Mouse (Mus musculus) embryonic facial prominence, embryonic 15.5 days (tissue): ENCODE measurements around the gene Sf3a1. TPM values are rescaled to one million over a fixed set of nuclear protein-coding genes. Genes with fewer than 3 reads are reported as not detected.
"Not testable (repeated sequence)": the region's sequence is repeated elsewhere in the genome, so short reads cannot be mapped to it uniquely, and the experiment has no call there.

Experiments used
- ATAC-seq: fragments of 200-750 bp; cut with Nextera tagmentation; 2 replicates; pipeline ENCODE4 v1.8.0; 2017; ENCODE audit warnings: low read depth, moderate TSS enrichment; ENCODE audit not compliant: insufficient number of reproducible peaks, low FRiP score, low TSS enrichment
- H3K27ac ChIP-seq: fragments of 300-500 bp; sonication (generic); replicated peaks from 2 replicates; pipeline ENCODE4 v1.5.1; 2015; ENCODE audit warnings: mild to moderate bottlenecking, inconsistent platforms
- H3K27me3 ChIP-seq: fragments of 300-500 bp; sonication (generic); 2 replicates; pipeline ENCODE4 v1.6.1; 2015; ENCODE audit warnings: inconsistent platforms
- H3K36me3 ChIP-seq: fragments of 300-500 bp; sonication (generic); 2 replicates; pipeline ENCODE4 v1.6.1; 2015; ENCODE audit warnings: mild to moderate bottlenecking, inconsistent platforms
- H3K4me1 ChIP-seq: fragments of 300-500 bp; sonication (generic); 2 replicates; pipeline ENCODE4 v1.6.1; 2015; ENCODE audit warnings: inconsistent platforms
- H3K4me2 ChIP-seq: fragments of 300-500 bp; sonication (generic); replicated peaks from 2 replicates; pipeline ENCODE4 v1.6.1; 2015; ENCODE audit warnings: mild to moderate bottlenecking, inconsistent platforms
- H3K4me3 ChIP-seq: fragments of 300-500 bp; sonication (generic); replicated peaks from 2 replicates; pipeline ENCODE4 v1.5.1; 2015; ENCODE audit warnings: mild to moderate bottlenecking, inconsistent platforms
- H3K9ac ChIP-seq: fragments of 300-500 bp; sonication (generic); 2 replicates; pipeline ENCODE4 v1.6.1; 2015; ENCODE audit warnings: inconsistent platforms
- H3K9me3 ChIP-seq: fragments of 300-500 bp; sonication (generic); replicated peaks from 2 replicates; pipeline ENCODE4 v1.6.1; 2016; ENCODE audit warnings: inconsistent platforms
- WGBS: fragments of 180-500 bp; shearing (Covaris S2); methylation state at CpG from one replicate; pipeline ENCODE4 v1.1.7; 2015; 5-methylcytosine and 5-hydroxymethylcytosine counted together
- polyA plus RNA-seq: library from polyadenylated mRNA; unstranded; fragments of >200 nt; fragmentation: Nextera tagmentation; extraction: Ambion mirVana; gene quantifications from 2 replicates; pipeline ENCODE4 v1.2.1, GENCODE M21; 2015

Sf3a1 gene
- polyA plus RNA-seq, 1 experiment from 2014 or later, result 57.7 TPM

DNA sequence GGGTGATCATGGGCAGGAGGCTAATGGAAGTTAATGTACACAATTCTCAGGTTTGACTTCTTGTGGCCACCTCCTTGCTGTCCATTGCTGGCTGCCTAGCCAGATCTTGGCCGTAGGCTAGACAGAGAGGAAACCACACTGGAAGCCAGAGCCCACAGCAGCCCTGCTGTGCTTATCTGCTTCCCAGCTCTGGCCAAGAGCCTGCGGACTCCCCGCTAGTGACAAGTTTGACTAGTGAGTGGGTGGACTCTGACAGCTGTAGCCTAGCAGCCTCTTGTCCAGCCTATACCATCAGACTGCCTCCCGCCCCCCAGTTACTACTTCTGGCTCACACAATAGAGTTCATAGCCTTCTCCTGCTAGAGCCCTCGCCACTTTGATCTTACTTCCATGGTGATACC is 40.5 kb upstream of the Sf3a1 start:
- Histone ChIP-seq H3K4me3 (no peak overlapping the region), H3K27me3 (peaks cover 17% of the 10 kb centered on the region; the same call in 1 of the 2 replicates), H3K4me1 (peaks cover 26% of the 10 kb centered on the region), H3K27ac (no peak overlapping the region), H3K9me3 (no peaks in the 10 kb centered on the region), H3K36me3 (no peaks in the 10 kb centered on the region), H3K9ac (no peak overlapping the region), H3K4me2 (no peak overlapping the region)
- ATAC-seq, result no peak
- WGBS, result 83% methylated on average over 5 of the region's 5 CpGs

DNA sequence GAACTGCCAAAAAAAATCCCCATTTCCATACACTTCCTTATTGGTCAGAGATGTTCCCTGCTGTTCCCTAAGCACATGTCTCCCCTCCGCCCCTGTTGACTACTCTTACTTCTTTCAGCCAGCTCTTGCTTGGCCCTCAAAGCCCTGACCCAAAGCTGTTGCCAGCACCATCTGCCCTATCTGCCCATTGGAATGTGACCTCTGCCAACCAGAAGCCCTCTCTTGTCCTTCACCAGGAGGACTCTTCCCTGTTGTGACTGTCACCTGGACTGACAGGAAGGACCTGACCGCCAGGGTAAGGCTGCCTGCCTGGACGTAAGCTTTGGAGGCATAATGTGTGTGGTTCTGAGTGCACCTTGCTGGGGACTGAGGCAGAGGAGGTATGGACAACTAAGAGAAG is 38.5 kb upstream of the Sf3a1 start:
- H3K9me3 ChIP-seq, result no peaks in the 10 kb centered on the region; the same call in 1 of the 2 replicates
- H3K36me3 ChIP-seq, result no peaks in the 10 kb centered on the region
- H3K4me1 ChIP-seq, result peaks cover 21% of the 10 kb centered on the region
- H3K4me3 ChIP-seq, result no peak overlapping the region
- no peak overlapping the region for H3K9ac ChIP-seq
- ATAC-seq, result no peak
- H3K27me3 ChIP-seq, result peaks cover 17% of the 10 kb centered on the region; the same call in 1 of the 2 replicates
- H3K27ac ChIP-seq, result no peak overlapping the region
- H3K4me2 ChIP-seq, result no peak overlapping the region
- WGBS, result 75% methylated on average over 3 of the region's 3 CpGs

DNA sequence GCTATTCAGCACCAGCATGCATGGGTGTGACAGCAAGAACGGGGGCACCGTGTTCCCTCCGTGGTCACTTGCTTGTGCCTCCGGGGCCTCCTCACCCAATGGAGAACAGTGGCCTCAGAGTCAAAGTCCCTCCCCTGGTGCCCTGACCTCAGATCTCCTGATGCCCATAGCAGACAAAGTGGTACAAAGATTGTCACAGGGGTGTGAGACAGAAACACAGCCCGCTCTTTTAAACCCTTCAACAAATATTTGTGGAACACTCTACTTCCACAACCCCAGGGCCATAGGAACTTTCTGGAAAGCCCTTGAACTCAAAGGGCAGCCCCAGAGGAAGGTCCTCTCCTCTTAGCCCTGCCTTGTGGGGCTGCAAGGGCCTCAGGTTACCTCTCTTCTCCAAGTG is 37.9 kb upstream of the Sf3a1 start:
- no peaks in the 10 kb centered on the region; the same call in 1 of the 2 replicates for H3K9me3 ChIP-seq
- peaks cover 17% of the 10 kb centered on the region for H3K4me1 ChIP-seq
- no peaks in the 10 kb centered on the region for H3K36me3 ChIP-seq
- H3K27ac ChIP-seq, result no peak overlapping the region
- no peak overlapping the region for H3K9ac ChIP-seq
- no peak for ATAC-seq
- 81% methylated on average over 5 of the region's 5 CpGs for WGBS
- H3K4me2 ChIP-seq, result no peak overlapping the region
- peaks cover 17% of the 10 kb centered on the region; the same call in 1 of the 2 replicates for H3K27me3 ChIP-seq
- no peak overlapping the region for H3K4me3 ChIP-seq

DNA sequence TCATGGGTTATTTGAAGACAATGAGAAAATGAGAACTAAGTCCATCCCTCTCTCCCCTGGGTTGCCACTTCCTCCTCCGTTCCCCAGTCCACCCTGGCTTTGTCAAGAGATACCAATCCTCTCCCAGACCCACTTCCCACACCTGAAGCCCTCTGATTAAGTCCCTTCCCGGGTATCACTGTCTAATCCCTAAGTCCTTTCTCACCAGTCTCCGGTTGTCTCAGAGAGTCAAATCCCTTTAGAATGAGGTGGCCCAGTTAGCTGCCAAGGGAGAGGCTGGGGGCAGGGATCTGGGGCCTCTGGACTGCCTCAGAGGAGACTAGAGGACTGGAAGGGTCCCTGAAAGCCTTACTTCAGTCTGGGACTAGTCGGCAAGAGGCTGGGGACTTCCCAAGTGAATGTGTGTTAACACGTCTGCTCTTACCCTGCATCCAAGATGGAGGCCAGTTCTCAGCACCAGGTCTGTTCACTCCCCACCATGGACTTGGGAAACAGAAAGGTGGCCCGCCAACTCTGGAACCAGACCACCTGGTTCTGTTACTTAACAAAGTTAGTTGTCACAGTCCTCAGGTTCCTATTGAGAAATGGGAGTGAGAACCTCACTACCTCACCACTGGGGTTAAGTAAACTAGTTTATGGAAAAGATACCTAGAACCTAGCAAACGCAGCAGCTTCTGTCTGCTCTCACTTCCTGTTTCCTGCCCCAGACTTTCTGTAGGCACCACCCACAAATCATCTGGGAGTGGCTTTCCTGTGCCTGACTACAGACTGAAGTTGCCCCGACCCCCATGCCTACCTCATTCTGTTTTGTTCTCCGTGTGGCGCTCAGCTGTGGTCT is 37.2 kb upstream of the Sf3a1 start, which contains the start of gene Sec14l2:
TSS of gene Sec14l2 (minus strand) at position 674 of the 838 bp plus-strand sequence.
- Histone ChIP-seq H3K27ac (no peak within 1 kb of the TSS), H3K4me2 (no peak within 1 kb of the TSS), H3K9ac (no peak within 1 kb of the TSS), H3K27me3 (peaks cover 17% of the 10 kb centered on the region; the same call in 1 of the 2 replicates), H3K4me1 (peaks cover 11% of the 10 kb centered on the region), H3K36me3 (no peaks in the 10 kb centered on the region), H3K4me3 (no peak within 1 kb of the TSS), H3K9me3 (no peaks in the 10 kb centered on the region; the same call in 1 of the 2 replicates)
- ATAC-seq, result no peak
- 65% methylated on average over 10 of the region's 10 CpGs for WGBS

DNA sequence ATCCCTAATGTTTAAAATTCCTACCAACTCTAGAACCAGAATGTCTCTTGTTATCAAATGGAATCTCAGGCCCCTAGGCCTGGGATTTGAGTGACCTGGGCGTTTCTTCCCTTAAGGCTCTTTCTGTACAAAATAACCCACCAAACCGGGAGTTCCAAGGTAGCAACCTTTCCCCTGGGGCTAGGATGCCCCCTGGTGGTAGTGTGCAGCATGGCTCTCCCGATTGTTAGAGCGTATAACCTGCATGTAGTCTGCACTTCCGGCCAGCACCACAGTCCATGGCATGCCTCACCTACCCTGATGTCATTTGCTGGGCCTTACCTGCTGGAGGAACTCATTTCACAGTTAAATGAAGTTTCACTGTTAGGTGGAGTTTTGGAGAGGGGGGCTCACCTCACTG is 36.2 kb upstream of the Sf3a1 start:
- H3K4me3 ChIP-seq, result no peak overlapping the region
- no peaks in the 10 kb centered on the region; the same call in 1 of the 2 replicates for H3K9me3 ChIP-seq
- no peak overlapping the region for H3K9ac ChIP-seq
- H3K36me3 ChIP-seq, result no peaks in the 10 kb centered on the region
- H3K27ac ChIP-seq, result no peak overlapping the region
- peaks cover 14% of the 10 kb centered on the region; the same call in 1 of the 2 replicates for H3K27me3 ChIP-seq
- peaks cover 1% of the 10 kb centered on the region for H3K4me1 ChIP-seq
- no peak for ATAC-seq
- H3K4me2 ChIP-seq, result no peak overlapping the region
- WGBS, result 57% methylated on average over 5 of the region's 5 CpGs

DNA sequence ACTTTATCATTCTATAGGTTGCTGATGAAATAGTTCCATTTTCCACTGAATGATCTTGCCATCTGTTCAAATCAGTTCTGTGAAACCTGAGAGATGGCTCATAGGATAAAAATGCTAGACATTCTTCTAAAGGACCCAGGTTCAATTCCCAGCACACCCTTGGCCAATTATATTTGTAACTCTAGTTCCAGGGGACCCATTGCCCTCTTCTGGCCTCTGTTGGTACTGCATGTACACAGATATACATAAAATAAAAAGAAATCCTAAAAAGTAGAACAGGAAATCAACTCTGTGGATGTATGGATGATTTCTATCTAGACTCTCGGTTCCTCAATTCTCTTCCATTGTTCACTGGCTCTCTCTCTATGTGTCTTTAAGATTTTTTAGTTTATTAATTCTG is 33.1 kb upstream of the Sf3a1 start:
- Histone ChIP-seq H3K4me3 (no peak overlapping the region), H3K27ac (no peak overlapping the region), H3K4me1 (no peaks in the 10 kb centered on the region), H3K9me3 (no peaks in the 10 kb centered on the region; the same call in 1 of the 2 replicates), H3K36me3 (no peaks in the 10 kb centered on the region), H3K27me3 (no peaks in the 10 kb centered on the region), H3K9ac (no peak overlapping the region), H3K4me2 (no peak overlapping the region)
- WGBS, result 77% methylated on average over 1 of the region's 1 CpGs
- ATAC-seq, result no peak

DNA sequence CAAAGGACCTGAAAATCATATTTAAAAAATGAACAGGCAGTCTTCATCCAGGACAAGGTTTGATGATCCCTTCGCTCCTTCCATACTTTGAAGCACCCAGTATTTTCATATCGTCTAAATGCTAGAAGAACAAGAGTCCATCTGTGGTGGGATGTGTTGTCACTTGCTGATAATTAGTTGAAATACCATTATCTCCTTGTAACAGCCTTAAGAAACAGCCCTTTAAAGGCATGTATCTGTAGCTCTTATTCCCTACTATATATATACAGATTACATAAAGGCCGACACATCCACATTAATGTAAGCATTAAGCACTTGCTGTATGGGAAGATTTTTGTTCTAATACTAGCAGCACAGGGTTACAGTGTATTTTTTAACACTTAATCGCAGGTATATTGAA is 31.7 kb upstream of the Sf3a1 start:
- 94% methylated on average over 4 of the region's 4 CpGs for WGBS
- H3K9ac ChIP-seq, H3K27me3 ChIP-seq, H3K4me3 ChIP-seq, H3K9me3 ChIP-seq, H3K36me3 ChIP-seq, H3K4me1 ChIP-seq, ATAC-seq, H3K4me2 ChIP-seq, H3K27ac ChIP-seq: not testable (repeated sequence)

DNA sequence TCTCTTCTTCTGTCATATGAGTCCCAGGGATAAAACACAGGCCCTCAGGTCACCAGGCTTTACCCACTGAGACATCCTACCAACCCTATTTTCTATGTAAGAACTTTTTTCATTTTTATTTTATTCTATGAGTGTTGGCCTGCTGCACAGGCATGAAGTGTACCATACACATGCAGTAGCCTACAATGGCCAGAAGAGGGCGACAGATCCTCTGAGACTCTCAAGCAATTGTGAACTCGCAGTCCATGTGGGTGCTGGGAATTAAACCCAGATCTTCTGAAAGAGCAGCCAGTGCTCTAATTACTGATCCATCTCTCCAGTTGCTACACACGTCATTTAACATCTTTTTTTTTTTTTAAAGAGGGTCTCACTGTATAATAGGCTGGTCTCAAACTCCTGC is 26.7 kb upstream of the Sf3a1 start:
- Histone ChIP-seq H3K4me2 (no peak overlapping the region), H3K4me1 (peaks cover 22% of the 10 kb centered on the region), H3K36me3 (no peaks in the 10 kb centered on the region), H3K9ac (no peak overlapping the region), H3K4me3 (no peak overlapping the region), H3K9me3 (no peaks in the 10 kb centered on the region), H3K27me3 (no peaks in the 10 kb centered on the region), H3K27ac (no peak overlapping the region)
- no peak for ATAC-seq
- 53% methylated on average over 3 of the region's 3 CpGs for WGBS

DNA sequence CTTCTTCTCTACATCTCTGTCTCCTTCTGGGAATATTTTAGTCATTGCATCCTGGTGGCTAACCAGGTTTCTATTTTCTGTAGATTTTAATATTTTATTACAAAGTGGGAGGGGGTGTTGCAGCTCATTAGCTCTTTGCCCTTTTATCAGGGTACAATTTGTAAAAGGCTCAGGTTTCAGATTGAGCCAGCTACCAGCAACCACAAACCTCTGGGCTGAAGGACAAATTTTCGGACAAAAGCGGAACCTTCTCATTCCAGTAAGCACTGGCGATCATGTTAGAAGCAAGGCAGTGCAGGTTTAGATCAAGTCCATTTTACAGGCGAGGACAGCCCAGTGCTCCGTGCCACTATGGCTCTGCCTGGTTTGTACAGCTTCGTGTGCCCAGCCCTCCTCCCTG is 25.8 kb upstream of the Sf3a1 start:
- H3K9ac ChIP-seq, result no peak overlapping the region
- 56% methylated on average over 6 of the region's 6 CpGs for WGBS
- peak overlapping the region; percentile 85; the same call in 1 of the 2 replicates for H3K4me3 ChIP-seq
- 0 out of 2 replicates have a peak overlapping the region, but pooled peaks have one; percentile 67 for H3K4me2 ChIP-seq
- peaks cover 9% of the 10 kb centered on the region for H3K36me3 ChIP-seq
- no peak for ATAC-seq
- H3K4me1 ChIP-seq, result peaks cover 22% of the 10 kb centered on the region
- no peak overlapping the region for H3K27ac ChIP-seq
- H3K27me3 ChIP-seq, result no peaks in the 10 kb centered on the region
- H3K9me3 ChIP-seq, result no peaks in the 10 kb centered on the region

DNA sequence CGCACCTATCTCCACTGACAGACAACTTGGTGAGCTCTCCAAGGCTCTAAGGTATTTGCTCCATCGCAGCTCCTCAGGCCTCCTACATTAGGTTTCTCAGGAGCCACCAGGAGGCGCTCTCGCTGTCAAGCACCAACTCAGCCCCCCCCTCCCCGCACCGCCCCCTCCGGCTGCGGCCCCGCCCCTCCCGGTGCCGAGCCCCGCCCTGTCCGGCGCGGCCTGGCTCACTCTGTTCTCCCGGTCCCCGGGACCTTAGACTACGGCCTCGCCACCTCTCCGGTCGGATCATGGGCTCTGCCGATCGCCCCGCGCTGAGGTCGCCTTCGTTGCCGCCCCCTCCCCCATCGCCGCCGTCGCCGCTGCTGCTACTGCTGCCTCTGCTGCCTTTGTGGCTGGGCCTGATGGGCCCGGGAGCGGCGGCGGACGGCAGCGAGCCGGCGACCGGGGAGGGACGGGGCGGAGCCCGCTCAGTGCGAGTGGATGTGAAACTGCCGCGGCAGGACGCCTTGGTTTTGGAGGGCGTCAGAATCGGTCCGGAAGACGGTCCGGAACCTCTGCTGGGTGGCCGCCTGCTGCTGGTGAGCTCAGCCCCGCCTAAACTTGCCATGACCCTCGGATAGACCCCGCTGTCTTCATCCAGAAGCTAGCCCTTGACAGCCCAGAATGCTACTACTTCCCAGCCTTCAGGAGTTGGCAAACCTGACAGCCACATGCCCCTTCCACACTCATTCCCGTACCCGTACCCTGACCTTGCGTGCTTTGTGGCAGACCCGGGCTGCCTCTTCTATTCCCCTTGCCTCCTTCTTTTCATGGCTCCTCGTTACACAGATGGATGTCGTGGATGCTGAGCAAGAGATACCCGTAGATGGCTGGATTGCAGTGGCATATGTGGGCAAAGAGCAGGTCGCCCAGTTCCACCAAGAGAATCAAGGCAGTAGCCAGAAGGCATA is 24.9 kb upstream of the Sf3a1 start, which contains the start of gene Rnf215:
TSS of gene Rnf215 (plus strand) at position 217 of the 950 bp plus-strand sequence.
- peak within 1 kb of the TSS; percentile 67 for H3K4me2 ChIP-seq
- 2% methylated on average over 65 of the region's 66 CpGs for WGBS

DNA sequence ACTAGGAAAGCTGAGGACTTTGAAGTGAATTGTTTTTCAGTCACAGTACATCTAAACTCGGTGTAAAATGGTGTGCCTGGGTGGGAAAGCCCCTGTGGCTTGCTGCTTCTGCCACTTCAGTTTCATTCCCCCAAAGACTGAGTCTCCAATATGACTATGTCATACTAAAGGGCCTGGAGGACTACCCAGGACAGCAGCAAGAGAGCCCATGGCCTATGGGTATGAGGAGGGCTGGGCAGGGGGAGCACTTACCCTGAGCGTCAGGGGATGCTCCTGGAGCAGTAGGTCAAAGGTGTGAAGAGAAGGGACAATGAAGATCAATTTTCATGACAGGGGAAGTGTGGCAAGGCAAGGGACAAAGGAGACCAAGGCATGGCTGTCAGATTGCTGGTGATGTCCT is 21.2 kb upstream of the Sf3a1 start:
- no peak overlapping the region for H3K4me3 ChIP-seq
- no peaks in the 10 kb centered on the region for H3K27me3 ChIP-seq
- H3K4me2 ChIP-seq, result no peak overlapping the region
- no peak for ATAC-seq
- no peak overlapping the region for H3K27ac ChIP-seq
- H3K9me3 ChIP-seq, result no peaks in the 10 kb centered on the region
- H3K36me3 ChIP-seq, result peaks cover 55% of the 10 kb centered on the region
- 76% methylated on average over 2 of the region's 2 CpGs for WGBS
- H3K4me1 ChIP-seq, result peaks cover 22% of the 10 kb centered on the region
- H3K9ac ChIP-seq, result no peak overlapping the region

More for the DNA sequence above, 24.9 kb upstream of the Sf3a1 start, which contains the start of gene Rnf215:
- Histone ChIP-seq H3K27me3 (no peaks in the 10 kb centered on the region), H3K4me1 (peaks cover 22% of the 10 kb centered on the region), H3K36me3 (peaks cover 18% of the 10 kb centered on the region), H3K9ac (peak within 1 kb of the TSS; percentile 94), H3K27ac (peak within 1 kb of the TSS; percentile 80), H3K4me3 (peak within 1 kb of the TSS; percentile 85), H3K9me3 (no peaks in the 10 kb centered on the region)
- ATAC-seq, result peak; percentile 89
